Mouse (Mus musculus): Measurements from ENCODE around the gene Nedd9.

DNA sequence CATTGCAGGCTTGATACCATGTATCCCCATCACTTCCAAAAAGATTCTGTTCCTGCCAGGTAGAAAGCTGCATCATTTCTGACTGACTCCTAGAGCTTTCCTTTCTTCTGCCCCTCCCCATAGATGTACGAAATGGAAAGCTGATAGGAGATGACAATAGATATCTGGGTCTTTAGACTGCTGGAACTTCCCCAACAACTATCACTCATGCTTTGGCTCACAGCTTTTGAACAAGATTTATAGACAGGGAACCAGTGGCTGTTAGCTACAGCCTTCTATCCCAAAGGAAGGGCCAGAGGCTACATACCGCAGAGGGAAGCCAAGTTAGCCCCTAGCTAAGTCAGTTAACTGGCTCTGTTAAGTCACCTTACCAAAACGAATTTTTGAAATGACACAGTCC lies 129.6 kb downstream of the Nedd9 start:
- TF ChIP-seq CTCF (IDR thresholded peaks at IDR 0.05; ENCODE audit: low read depth, low read length) (no peak), TAL1 (conservative IDR thresholded peaks at IDR 0.05; ENCODE audit: low read depth, low read length) (no peak), GATA1 (IDR thresholded peaks at IDR 0.05; ENCODE audit: borderline replicate concordance, low read length) (no peak)
